Mouse (Mus musculus) 3134 (cell line): ENCODE measurements at regions not wholly inside any gene's neighbourhood (a gene's known extent, or its start where the extent isn't known, plus 50 kb on each side); places are given as distances from the start of the nearest gene placed in this dataset.

ENCODE experiments used
- DNase-seq: peaks from one replicate; pipeline ENCODE4 v3.0.0-alpha.2; 2011; ENCODE audit warnings: low spot score; ENCODE audit not compliant: insufficient read length; ENCODE audit errors: extremely low read depth

GRCm38 (mm10) chr16:24187131-24187530 lies 198.5 kb upstream of the Bcl6 start:
- no peak for DNase-seq

GRCm38 (mm10) chr16:24185989-24186388 lies 197.3 kb upstream of the Bcl6 start:
- DNase-seq, result no peak

GRCm38 (mm10) chr16:24184846-24185245 lies 196.2 kb upstream of the Bcl6 start:
- DNase-seq, result no peak

GRCm38 (mm10) chr16:24183216-24183615 lies 194.6 kb upstream of the Bcl6 start:
- peak; percentile 66 for DNase-seq

- DNase-seq, result no peak
Observed at GRCm38 (mm10) chr16:24181388-24181787, 192.7 kb upstream of the Bcl6 start.

- no peak for DNase-seq
Observed at GRCm38 (mm10) chr16:24180666-24181065, 192.0 kb upstream of the Bcl6 start.

- no peak for DNase-seq
Observed at GRCm38 (mm10) chr16:24177564-24177963, 188.9 kb upstream of the Bcl6 start.

- DNase-seq, result no peak
Observed at GRCm38 (mm10) chr16:24177131-24177530, 188.5 kb upstream of the Bcl6 start.

- no peak for DNase-seq
Observed at GRCm38 (mm10) chr16:24176057-24176456, 187.4 kb upstream of the Bcl6 start.

GRCm38 (mm10) chr16:24175235-24175760 lies 186.6 kb upstream of the Bcl6 start:
- no peak for DNase-seq

GRCm38 (mm10) chr16:24174595-24174994 lies 185.9 kb upstream of the Bcl6 start:
- peak; percentile 43 for DNase-seq

GRCm38 (mm10) chr16:24173783-24174518 lies 185.3 kb upstream of the Bcl6 start:
- DNase-seq, result no peak

- peak; percentile 49 for DNase-seq
Observed at GRCm38 (mm10) chr16:24172653-24173052, 184.0 kb upstream of the Bcl6 start.

GRCm38 (mm10) chr16:24172065-24172464 lies 183.4 kb upstream of the Bcl6 start:
- DNase-seq, result no peak

- no peak for DNase-seq
Observed at GRCm38 (mm10) chr16:24171161-24171560, 182.5 kb upstream of the Bcl6 start.

- no peak for DNase-seq
Observed at GRCm38 (mm10) chr16:24166496-24166895, 177.8 kb upstream of the Bcl6 start.

GRCm38 (mm10) chr16:24165461-24166081 lies 176.9 kb upstream of the Bcl6 start:
- peak; percentile 52 for DNase-seq

- DNase-seq, result no peak
Observed at GRCm38 (mm10) chr16:24160705-24161285, 172.1 kb upstream of the Bcl6 start.

GRCm38 (mm10) chr16:24159336-24159735 lies 170.7 kb upstream of the Bcl6 start:
- DNase-seq, result no peak

GRCm38 (mm10) chr16:24157753-24158152 lies 169.1 kb upstream of the Bcl6 start:
- no peak for DNase-seq

- peak; percentile 41 for DNase-seq
Observed at GRCm38 (mm10) chr16:24156729-24157430, 168.2 kb upstream of the Bcl6 start.
